Comparison of ENCODE assay signal across 13 mouse cellular contexts in the genomic region with DNA sequence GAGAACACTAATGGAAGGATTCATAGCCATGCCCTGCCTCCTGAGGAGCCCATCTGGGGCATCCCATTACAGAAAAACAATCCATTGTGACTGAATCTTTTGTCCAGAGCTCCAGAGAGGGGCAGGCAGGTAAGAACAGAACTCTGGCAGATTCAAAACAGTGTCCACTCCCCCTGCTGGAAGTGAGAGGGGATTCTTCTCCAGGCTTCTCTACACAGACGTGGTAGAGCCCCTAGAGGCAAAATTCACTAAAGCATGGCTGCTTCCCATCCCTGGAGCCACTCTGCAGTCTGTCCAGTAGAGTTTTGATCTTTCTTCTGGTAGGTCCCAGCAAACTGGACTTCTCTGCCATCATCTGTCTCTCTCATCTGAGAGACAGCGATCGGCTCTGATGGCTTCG. TPM values are rescaled to one million over a fixed set of nuclear protein-coding genes. Genes with fewer than 3 reads are reported as not detected.
A peak's percentile ranks its signal among the peaks of the same experiment; 100 is the strongest.
DNase-seq lines count a peak whose midpoint lies in the region; ATAC-seq and TF ChIP-seq lines count a peak whose summit lies in the region.
"Had no signal": no experiment of that assay in that cellular context is flagged by ENCODE, and none has a peak within 500 bp of the region (broad histone marks: within the 10 kb centered on the region; RNA-seq: fewer than 3 reads in every experiment).

No protein-coding gene starts in this region.

- no peak for DNase-seq in forebrain, postnatal 0 days
- DNase-seq in layer of hippocampus, adult 9-11 months, result peak; percentile 14
- no peak for DNase-seq in layer of hippocampus, postnatal 36 days
- DNase-seq in A20 (ENCODE audit: low read depth, low spot score), result peak; percentile 36
- peak; percentile 61 for DNase-seq in embryonic facial prominence, embryonic 11.5 days (ENCODE audit: low spot score)
- no peak for DNase-seq in adrenal gland, adult 8-10 months
- DNase-seq in right cerebral cortex, postnatal 25 days, result no peak

- no peak overlapping the region for H3K4me3 ChIP-seq in forebrain, postnatal 0 days (ENCODE audit: low read depth, low read length)
- no peak overlapping the region for H3K4me3 ChIP-seq in forebrain, embryonic 13.5 days
- no peak overlapping the region for H3K4me3 ChIP-seq in embryonic facial prominence, embryonic 11.5 days (ENCODE audit: low read depth, low read length)
- H3K4me3 ChIP-seq: midbrain, embryonic 15.5 days had no signal

- no peaks in the 10 kb centered on the region for H3K27me3 ChIP-seq in forebrain, postnatal 0 days (ENCODE audit: insufficient read depth, low read length)
- H3K27me3 ChIP-seq in forebrain, embryonic 13.5 days, result no peaks in the 10 kb centered on the region
- H3K27me3 ChIP-seq in embryonic facial prominence, embryonic 11.5 days (ENCODE audit: control insufficient read depth, insufficient read depth, low read length), result no peaks in the 10 kb centered on the region
- H3K27me3 ChIP-seq: midbrain, embryonic 15.5 days had no signal

- no peaks in the 10 kb centered on the region for H3K4me1 ChIP-seq in forebrain, postnatal 0 days (ENCODE audit: insufficient read depth)
- no peaks in the 10 kb centered on the region for H3K4me1 ChIP-seq in forebrain, embryonic 13.5 days
- H3K4me1 ChIP-seq in embryonic facial prominence, embryonic 11.5 days (ENCODE audit: control insufficient read depth, insufficient read depth, low read length), result no peaks in the 10 kb centered on the region
- H3K4me1 ChIP-seq: midbrain, embryonic 15.5 days had no signal

- H3K4me2 ChIP-seq in forebrain, postnatal 0 days (ENCODE audit: low read depth), result no peak overlapping the region
- H3K4me2 ChIP-seq in forebrain, embryonic 13.5 days, result no peak overlapping the region
- no peak overlapping the region for H3K4me2 ChIP-seq in embryonic facial prominence, embryonic 11.5 days (ENCODE audit: low read depth, low read length)
- H3K4me2 ChIP-seq: midbrain, embryonic 15.5 days had no signal

- H3K36me3 ChIP-seq in forebrain, postnatal 0 days (ENCODE audit: insufficient read depth), result no peaks in the 10 kb centered on the region
- H3K36me3 ChIP-seq in forebrain, embryonic 13.5 days (ENCODE audit: poor library complexity, severe bottlenecking), result no peaks in the 10 kb centered on the region
- H3K36me3 ChIP-seq in embryonic facial prominence, embryonic 11.5 days (replicated peaks; ENCODE audit: control insufficient read depth, insufficient read depth, low read depth, low read length), result no peaks in the 10 kb centered on the region
- H3K36me3 ChIP-seq: midbrain, embryonic 15.5 days had no signal

- H3K9ac ChIP-seq in forebrain, postnatal 0 days, result no peak overlapping the region
- no peak overlapping the region for H3K9ac ChIP-seq in forebrain, embryonic 13.5 days
- no peak overlapping the region for H3K9ac ChIP-seq in embryonic facial prominence, embryonic 11.5 days (replicated peaks; ENCODE audit: low read length)
- H3K9ac ChIP-seq: midbrain, embryonic 15.5 days had no signal

- H3K9me3 ChIP-seq in forebrain, postnatal 0 days (ENCODE audit: low read length), result no peaks in the 10 kb centered on the region
- H3K9me3 ChIP-seq in forebrain, embryonic 13.5 days (replicated peaks), result no peaks in the 10 kb centered on the region
- no peaks in the 10 kb centered on the region for H3K9me3 ChIP-seq in embryonic facial prominence, embryonic 11.5 days (replicated peaks; ENCODE audit: control insufficient read depth, low read length)
- H3K9me3 ChIP-seq: midbrain, embryonic 15.5 days had no signal

- 73% methylated on average over 4 of the region's 4 CpGs for WGBS in forebrain, postnatal 0 days
- WGBS in forebrain, embryonic 13.5 days, result 68% methylated on average over 4 of the region's 4 CpGs
- 67% methylated on average over 4 of the region's 4 CpGs for WGBS in embryonic facial prominence, embryonic 11.5 days

- TF ChIP-seq CTCF in forebrain, postnatal 0 days (IDR thresholded peaks at IDR 0.05; ENCODE audit: low read depth), result peak; percentile 48

- no peak for ATAC-seq in forebrain, postnatal 0 days
- no peak for ATAC-seq in forebrain, embryonic 13.5 days
- ATAC-seq in embryonic facial prominence, embryonic 11.5 days (replicated peaks; ENCODE audit: insufficient number of reproducible peaks, low FRiP score, low TSS enrichment, low read depth), result no peak
- ATAC-seq: midbrain, embryonic 15.5 days had no signal

- no peak overlapping the region for H3K27ac ChIP-seq in forebrain, postnatal 0 days (ENCODE audit: low read depth, low read length)
- H3K27ac ChIP-seq in forebrain, embryonic 13.5 days, result no peak overlapping the region
- no peak overlapping the region for H3K27ac ChIP-seq in embryonic facial prominence, embryonic 11.5 days (replicated peaks; ENCODE audit: low read depth, low read length)
- H3K27ac ChIP-seq: midbrain, embryonic 15.5 days had no signal

RNA-seq across cellular contexts. Expression of a gene that starts 8.6 kb away (rescaled TPM):
- total RNA-seq in forebrain, postnatal 0 days (2014; rRNA removed), result not detected in 2 replicates
- not detected in 2 replicates for polyA plus RNA-seq in forebrain, postnatal 0 days (2015; fragmentation: Nextera tagmentation; extraction: Ambion mirVana)
- polyA plus RNA-seq in forebrain, embryonic 13.5 days (2015; fragmentation: Nextera tagmentation; extraction: Ambion mirVana), result 0.14 and 0.35 TPM in 2 replicates
- total RNA-seq in layer of hippocampus, postnatal 36 days (2021), result under 1 TPM; 0.56 to 0.85 TPM
- polyA plus RNA-seq in embryonic facial prominence, embryonic 11.5 days (2014; fragmentation: Nextera tagmentation; extraction: Ambion mirVana), result 6.6 and 7.3 TPM in 2 replicates
- not detected for total RNA-seq in adrenal gland, adult 8-10 months (2022)
- total RNA-seq: left cerebral cortex, postnatal 25 days had no signal

RNA-seq across cellular contexts. Expression of a gene that starts 10.0 kb away (rescaled TPM):
- total RNA-seq in forebrain, postnatal 0 days (2014; rRNA removed), result not detected in 2 replicates
- not detected in 2 replicates for polyA plus RNA-seq in forebrain, postnatal 0 days (2015; fragmentation: Nextera tagmentation; extraction: Ambion mirVana)
- not detected in 2 replicates for polyA plus RNA-seq in forebrain, embryonic 13.5 days (2015; fragmentation: Nextera tagmentation; extraction: Ambion mirVana)
- not detected for total RNA-seq in layer of hippocampus, postnatal 36 days (2021)
- 0.18 and 0.31 TPM in 2 replicates for polyA plus RNA-seq in embryonic facial prominence, embryonic 11.5 days (2014; fragmentation: Nextera tagmentation; extraction: Ambion mirVana)
- not detected for total RNA-seq in adrenal gland, adult 8-10 months (2022)
- total RNA-seq: left cerebral cortex, postnatal 25 days had no signal
- polyA plus RNA-seq: C2C12; gonadal fat pad, adult 2 months had no signal

RNA-seq across cellular contexts. Expression of a gene that starts 24.0 kb away (rescaled TPM):
- not detected in 2 replicates for total RNA-seq in forebrain, postnatal 0 days (2014; rRNA removed)
- polyA plus RNA-seq in forebrain, postnatal 0 days (2015; fragmentation: Nextera tagmentation; extraction: Ambion mirVana), result not detected in 2 replicates
- not detected in 2 replicates for polyA plus RNA-seq in forebrain, embryonic 13.5 days (2015; fragmentation: Nextera tagmentation; extraction: Ambion mirVana)
- total RNA-seq in layer of hippocampus, postnatal 36 days (2021), result not detected
- not detected in 2 replicates for polyA plus RNA-seq in embryonic facial prominence, embryonic 11.5 days (2014; fragmentation: Nextera tagmentation; extraction: Ambion mirVana)
- total RNA-seq in adrenal gland, adult 8-10 months (2022), result not detected
- total RNA-seq: left cerebral cortex, postnatal 25 days had no signal
- polyA plus RNA-seq: C2C12; gonadal fat pad, adult 2 months; midbrain, embryonic 15.5 days; urinary bladder, adult 2 months had no signal

RNA-seq across cellular contexts. Expression of a gene that starts 38.8 kb away (rescaled TPM):
- total RNA-seq in forebrain, postnatal 0 days (2014; rRNA removed), result 0.08 and 0.43 TPM in 2 replicates
- polyA plus RNA-seq in forebrain, postnatal 0 days (2015; fragmentation: Nextera tagmentation; extraction: Ambion mirVana), result not detected in 2 replicates
- polyA plus RNA-seq in forebrain, embryonic 13.5 days (2015; fragmentation: Nextera tagmentation; extraction: Ambion mirVana), result not detected in 2 replicates
- not detected for total RNA-seq in layer of hippocampus, postnatal 36 days (2021)
- polyA plus RNA-seq in embryonic facial prominence, embryonic 11.5 days (2014; fragmentation: Nextera tagmentation; extraction: Ambion mirVana), result not detected in 2 replicates
- total RNA-seq in adrenal gland, adult 8-10 months (2022), result not detected
- total RNA-seq: left cerebral cortex, postnatal 25 days had no signal
- polyA plus RNA-seq: C2C12; urinary bladder, adult 2 months had no signal

RNA-seq across cellular contexts. Expression of a gene that starts 56.9 kb away (rescaled TPM):
- not detected in 2 replicates for total RNA-seq in forebrain, postnatal 0 days (2014; rRNA removed)
- polyA plus RNA-seq in forebrain, postnatal 0 days (2015; fragmentation: Nextera tagmentation; extraction: Ambion mirVana), result not detected in 2 replicates
- polyA plus RNA-seq in forebrain, embryonic 13.5 days (2015; fragmentation: Nextera tagmentation; extraction: Ambion mirVana), result not detected in 2 replicates
- not detected for total RNA-seq in layer of hippocampus, postnatal 36 days (2021)
- polyA plus RNA-seq in embryonic facial prominence, embryonic 11.5 days (2014; fragmentation: Nextera tagmentation; extraction: Ambion mirVana), result not detected in 2 replicates
- total RNA-seq in adrenal gland, adult 8-10 months (2022), result not detected
- total RNA-seq: left cerebral cortex, postnatal 25 days had no signal
- polyA plus RNA-seq: C2C12; gonadal fat pad, adult 2 months; midbrain, embryonic 15.5 days; urinary bladder, adult 2 months had no signal

Comparison
In these comparisons a context has a peak if more than half of its experiments do, and no peak if none do; other contexts are left out.
1. DNase-seq: peak in layer of hippocampus, adult 9-11 months (single experiment), A20 (single experiment) and embryonic facial prominence, embryonic 11.5 days (single experiment); none in forebrain, postnatal 0 days (single experiment), layer of hippocampus, postnatal 36 days (0 of 2), adrenal gland, adult 8-10 months (single experiment) and right cerebral cortex, postnatal 25 days (single experiment).